Mouse (Mus musculus) kidney, embryonic 15.5 days (tissue): Measurements from ENCODE around the gene Derl3. TPM values are rescaled to one million over a fixed set of nuclear protein-coding genes. Genes with fewer than 3 reads are reported as not detected.
"Not testable (repeated sequence)": the region's sequence is repeated elsewhere in the genome, so short reads cannot be mapped to it uniquely, and the experiment has no call there.

ENCODE experiments used
- ATAC-seq: fragments of 200-750 bp; cut with Nextera tagmentation; replicated peaks from 2 replicates; pipeline ENCODE4 v1.8.0; 2017; ENCODE audit warnings: moderate TSS enrichment; ENCODE audit not compliant: low FRiP score
- H3K27ac ChIP-seq: fragments of 300-500 bp; sonication (generic); 2 replicates; pipeline ENCODE4 v1.5.1; 2015; ENCODE audit warnings: mild to moderate bottlenecking, inconsistent platforms
- H3K27me3 ChIP-seq: fragments of 300-500 bp; sonication (generic); 2 replicates; pipeline ENCODE4 v1.6.1; 2015; ENCODE audit warnings: inconsistent platforms
- H3K36me3 ChIP-seq: fragments of 300-500 bp; sonication (generic); 2 replicates; pipeline ENCODE4 v1.6.1; 2015; ENCODE audit warnings: inconsistent platforms
- H3K4me1 ChIP-seq: fragments of 300-500 bp; sonication (generic); 2 replicates; pipeline ENCODE4 v1.6.1; 2015; ENCODE audit warnings: inconsistent platforms
- H3K4me2 ChIP-seq: fragments of 300-500 bp; sonication (generic); 2 replicates; pipeline ENCODE4 v1.6.1; 2015; ENCODE audit warnings: moderate library complexity, mild to moderate bottlenecking, inconsistent platforms
- H3K4me3 ChIP-seq: fragments of 300-500 bp; sonication (generic); replicated peaks from 2 replicates; pipeline ENCODE4 v1.5.1; 2015; ENCODE audit warnings: mild to moderate bottlenecking, inconsistent platforms
- H3K9ac ChIP-seq: fragments of 300-500 bp; sonication (generic); 2 replicates; pipeline ENCODE4 v1.6.1; 2015; ENCODE audit warnings: mild to moderate bottlenecking, inconsistent platforms
- H3K9me3 ChIP-seq: fragments of 300-500 bp; sonication (generic); replicated peaks from 2 replicates; pipeline ENCODE4 v1.6.1; 2016; ENCODE audit warnings: inconsistent platforms
- WGBS: fragments of 180-500 bp; shearing (Covaris S2); methylation state at CpG from one replicate; pipeline ENCODE4 v1.1.7; 2015; ENCODE audit warnings: mixed read lengths; 5-methylcytosine and 5-hydroxymethylcytosine counted together
- polyA plus RNA-seq: library from polyadenylated mRNA; unstranded; fragments of >200 nt; fragmentation: Nextera tagmentation; extraction: Ambion mirVana; gene quantifications from 2 replicates; pipeline ENCODE4 v1.2.1, GENCODE M21; 2015

The Derl3 gene
- polyA plus RNA-seq, result 3.3 and 5.0 TPM in 2 replicates

GRCm38 (mm10) chr10:75893089-75893750 is at the start of gene Derl3:
Gene Derl3, plus strand, starts transcription at chr10:75893413.
- H3K36me3 ChIP-seq, result peaks cover 39% of the 10 kb centered on the region
- H3K4me3 ChIP-seq, result peak within 1 kb of the TSS; percentile 51
- H3K27ac ChIP-seq, result peak within 1 kb of the TSS; percentile 42
- H3K4me1 ChIP-seq, result peaks cover 31% of the 10 kb centered on the region
- WGBS, result 1% methylated on average over 50 of the region's 51 CpGs
- peak within 1 kb of the TSS; percentile 11; the same call in 1 of the 2 replicates for H3K9ac ChIP-seq
- peak; percentile 99 for ATAC-seq
- no peaks in the 10 kb centered on the region for H3K27me3 ChIP-seq
- H3K9me3 ChIP-seq, result no peaks in the 10 kb centered on the region
- peak within 1 kb of the TSS; percentile 94 for H3K4me2 ChIP-seq

DNA sequence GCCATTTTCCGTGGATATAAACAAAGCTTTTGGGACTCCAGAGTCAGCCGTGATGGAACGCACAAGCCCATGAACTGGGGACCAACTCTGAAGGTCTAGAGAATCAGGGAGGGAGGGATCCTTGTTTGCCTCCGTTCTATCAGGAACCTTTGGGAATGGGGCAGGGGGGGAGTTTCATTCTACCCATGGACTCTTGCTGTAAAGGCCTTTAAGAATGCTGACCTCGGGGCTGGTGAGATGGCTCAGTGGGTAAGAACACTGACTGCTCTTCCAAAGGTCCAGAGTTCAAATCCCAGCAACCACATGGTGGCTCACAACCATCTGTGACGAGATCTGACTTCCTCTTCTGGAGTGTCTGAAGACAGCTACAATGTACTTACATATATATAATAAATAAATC is 49.3 kb upstream of the Derl3 start:
- H3K27ac ChIP-seq, H3K36me3 ChIP-seq, ATAC-seq, H3K9ac ChIP-seq, H3K4me3 ChIP-seq, H3K27me3 ChIP-seq, H3K9me3 ChIP-seq, H3K4me1 ChIP-seq, H3K4me2 ChIP-seq: not testable (repeated sequence)
- 83% methylated on average over 6 of the region's 6 CpGs for WGBS

- Histone ChIP-seq H3K4me1 (no peaks in the 10 kb centered on the region), H3K9me3 (no peaks in the 10 kb centered on the region), H3K9ac (no peak overlapping the region), H3K4me2 (no peak overlapping the region), H3K27me3 (no peaks in the 10 kb centered on the region), H3K4me3 (no peak overlapping the region), H3K27ac (no peak overlapping the region), H3K36me3 (no peaks in the 10 kb centered on the region)
- ATAC-seq, result no peak
- 85% methylated on average over 1 of the region's 1 CpGs for WGBS
Observed at GRCm38 (mm10) chr10:75844800-75845199, 48.4 kb upstream of the Derl3 start.

DNA sequence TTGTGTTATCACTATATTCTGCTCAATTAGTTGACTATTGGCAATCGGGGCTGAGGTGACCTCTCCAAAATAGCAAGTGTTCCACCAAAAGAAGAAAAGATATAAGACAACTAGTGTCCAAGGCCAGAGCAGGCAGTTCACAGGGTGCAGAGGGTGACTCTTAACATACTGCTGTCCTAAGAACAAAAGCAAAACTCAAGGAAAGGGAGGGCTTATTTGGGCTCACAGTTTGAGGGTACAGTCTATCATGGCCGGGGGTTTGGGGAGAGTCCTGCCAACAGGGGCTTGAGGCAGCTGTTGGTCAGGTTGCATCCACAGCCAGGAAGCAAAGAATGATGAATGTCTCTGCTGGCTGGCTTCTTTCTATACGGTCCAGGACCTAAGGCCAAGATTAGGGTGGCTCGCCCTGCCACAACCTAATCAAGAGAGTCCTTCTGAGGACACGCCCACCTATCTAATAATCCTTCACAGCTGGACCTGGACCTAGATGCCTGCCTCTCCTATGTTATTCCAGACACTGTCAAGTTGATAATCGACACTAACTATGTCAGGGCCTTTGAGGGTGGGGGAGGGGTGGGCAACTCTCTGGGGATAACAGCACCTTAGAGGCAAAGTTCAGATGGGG is 47.8 kb upstream of the Derl3 start:
- no peak overlapping the region for H3K9ac ChIP-seq
- H3K4me1 ChIP-seq, result no peaks in the 10 kb centered on the region
- no peak overlapping the region for H3K27ac ChIP-seq
- WGBS, result 71% methylated on average over 6 of the region's 6 CpGs
- H3K36me3 ChIP-seq, result no peaks in the 10 kb centered on the region
- H3K4me3 ChIP-seq, result no peak overlapping the region
- no peak overlapping the region for H3K4me2 ChIP-seq
- H3K9me3 ChIP-seq, result no peaks in the 10 kb centered on the region
- peak; percentile 43; the same call in 1 of the 2 replicates for ATAC-seq
- no peaks in the 10 kb centered on the region for H3K27me3 ChIP-seq

DNA sequence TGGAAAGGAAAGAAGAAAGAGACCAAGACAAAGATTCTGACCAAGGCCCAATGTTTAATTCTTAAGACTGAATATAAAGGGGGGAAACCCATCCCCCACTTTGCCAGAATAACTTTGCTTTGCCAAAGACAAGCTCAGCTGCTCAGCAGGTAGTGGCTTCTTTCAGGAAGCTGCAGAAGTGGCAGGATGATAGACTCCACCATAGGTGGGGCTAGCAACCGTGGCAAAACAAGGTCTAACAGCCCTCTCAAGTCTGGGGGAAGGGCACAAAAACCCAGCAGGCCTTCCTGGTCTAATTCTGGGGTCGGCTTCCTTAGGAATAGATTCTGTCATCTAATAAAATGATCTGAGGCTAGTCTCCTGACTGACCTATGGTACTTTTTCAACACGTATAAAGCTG is 44.8 kb upstream of the Derl3 start:
- no peaks in the 10 kb centered on the region; the same call in 1 of the 2 replicates for H3K27me3 ChIP-seq
- no peaks in the 10 kb centered on the region for H3K36me3 ChIP-seq
- no peak overlapping the region for H3K9ac ChIP-seq
- H3K4me3 ChIP-seq, result no peak overlapping the region
- H3K27ac ChIP-seq, result no peak overlapping the region
- H3K4me2 ChIP-seq, result no peak overlapping the region
- no peaks in the 10 kb centered on the region for H3K9me3 ChIP-seq
- WGBS, result 27% methylated on average over 3 of the region's 3 CpGs
- H3K4me1 ChIP-seq, result 0 out of 2 replicates have a peak, but pooled peaks cover 3% of the 10 kb centered on the region
- no peak for ATAC-seq

GRCm38 (mm10) chr10:75851076-75851475 is 42.1 kb upstream of the Derl3 start:
- no peak overlapping the region for H3K4me2 ChIP-seq
- WGBS, result 12% methylated on average over 6 of the region's 6 CpGs
- no peaks in the 10 kb centered on the region; the same call in 1 of the 2 replicates for H3K27me3 ChIP-seq
- no peak overlapping the region for H3K9ac ChIP-seq
- H3K4me1 ChIP-seq, result 0 out of 2 replicates have a peak, but pooled peaks cover 3% of the 10 kb centered on the region
- no peak overlapping the region for H3K27ac ChIP-seq
- ATAC-seq, result no peak
- no peak overlapping the region for H3K4me3 ChIP-seq
- no peaks in the 10 kb centered on the region for H3K9me3 ChIP-seq
- no peaks in the 10 kb centered on the region for H3K36me3 ChIP-seq

DNA sequence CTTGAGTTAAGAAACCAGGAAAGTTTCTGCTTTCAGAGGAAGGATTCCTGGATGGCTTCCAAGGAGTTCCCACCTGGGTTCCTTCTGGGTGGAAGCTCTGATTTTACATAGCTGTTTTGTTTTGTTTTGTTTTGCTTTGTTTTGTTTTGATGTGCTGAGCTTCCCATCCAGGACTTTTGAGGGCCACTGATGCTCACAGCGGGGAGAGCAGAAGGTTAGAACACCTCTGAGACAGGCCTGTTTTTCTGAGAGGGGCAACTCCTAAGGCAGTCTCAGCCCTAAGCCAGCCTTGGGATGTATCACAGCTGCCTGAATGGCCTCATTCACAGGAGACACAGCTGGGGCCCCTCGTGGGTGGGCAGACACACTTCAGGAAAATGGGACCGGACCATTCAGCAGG is 41.5 kb upstream of the Derl3 start:
- Histone ChIP-seq H3K27ac (no peak overlapping the region), H3K4me3 (no peak overlapping the region), H3K4me1 (0 out of 2 replicates have a peak, but pooled peaks cover 3% of the 10 kb centered on the region), H3K4me2 (no peak overlapping the region), H3K9me3 (no peaks in the 10 kb centered on the region), H3K27me3 (no peaks in the 10 kb centered on the region; the same call in 1 of the 2 replicates), H3K9ac (no peak overlapping the region), H3K36me3 (peaks cover 6% of the 10 kb centered on the region)
- WGBS, result 41% methylated on average over 3 of the region's 3 CpGs
- no peak for ATAC-seq

DNA sequence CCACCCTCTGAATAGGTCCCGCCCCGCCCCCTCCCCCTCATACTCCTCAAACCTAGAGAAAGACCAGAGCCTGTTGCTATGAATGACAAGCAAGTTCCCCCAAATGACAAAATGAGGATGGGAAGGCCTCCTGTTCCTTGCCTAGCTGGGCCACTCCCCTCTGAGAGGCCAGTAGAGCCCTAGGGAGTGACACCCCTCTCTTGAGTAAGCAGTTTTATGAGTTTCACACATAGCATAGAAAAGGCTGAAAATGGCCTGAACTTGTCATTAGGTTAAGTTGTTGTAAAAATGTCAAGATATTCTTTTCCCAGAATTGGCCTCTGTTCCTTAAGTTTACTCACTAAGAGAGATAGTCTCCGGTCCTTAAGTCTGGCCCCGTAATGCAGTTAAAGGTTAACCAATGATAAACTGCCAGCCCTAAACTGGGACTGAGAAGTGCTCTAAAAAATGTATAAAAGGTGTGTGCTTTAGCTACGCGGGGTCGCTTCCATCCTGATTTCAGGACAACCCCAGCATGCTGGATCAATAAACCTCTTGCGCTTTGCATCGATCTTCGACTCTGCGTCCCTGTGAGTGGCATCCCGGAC is 40.6 kb upstream of the Derl3 start:
- H3K27me3 ChIP-seq, result no peaks in the 10 kb centered on the region; the same call in 1 of the 2 replicates
- no peaks in the 10 kb centered on the region for H3K9me3 ChIP-seq
- 92% methylated on average over 12 of the region's 12 CpGs for WGBS
- peaks cover 6% of the 10 kb centered on the region for H3K4me1 ChIP-seq
- no peak for ATAC-seq
- peaks cover 15% of the 10 kb centered on the region for H3K36me3 ChIP-seq
- H3K27ac ChIP-seq, result no peak overlapping the region
- H3K4me3 ChIP-seq, result no peak overlapping the region
- no peak overlapping the region for H3K4me2 ChIP-seq
- no peak overlapping the region for H3K9ac ChIP-seq

GRCm38 (mm10) chr10:75853452-75853851 is 39.8 kb upstream of the Derl3 start:
- Histone ChIP-seq H3K9ac (no peak overlapping the region), H3K27ac (no peak overlapping the region), H3K4me3 (no peak overlapping the region), H3K36me3 (peaks cover 23% of the 10 kb centered on the region), H3K4me1 (peaks cover 13% of the 10 kb centered on the region), H3K9me3 (no peaks in the 10 kb centered on the region), H3K4me2 (no peak overlapping the region), H3K27me3 (no peaks in the 10 kb centered on the region; the same call in 1 of the 2 replicates)
- ATAC-seq, result peak; percentile 27; the same call in 1 of the 2 replicates
- 31% methylated on average over 10 of the region's 10 CpGs for WGBS

DNA sequence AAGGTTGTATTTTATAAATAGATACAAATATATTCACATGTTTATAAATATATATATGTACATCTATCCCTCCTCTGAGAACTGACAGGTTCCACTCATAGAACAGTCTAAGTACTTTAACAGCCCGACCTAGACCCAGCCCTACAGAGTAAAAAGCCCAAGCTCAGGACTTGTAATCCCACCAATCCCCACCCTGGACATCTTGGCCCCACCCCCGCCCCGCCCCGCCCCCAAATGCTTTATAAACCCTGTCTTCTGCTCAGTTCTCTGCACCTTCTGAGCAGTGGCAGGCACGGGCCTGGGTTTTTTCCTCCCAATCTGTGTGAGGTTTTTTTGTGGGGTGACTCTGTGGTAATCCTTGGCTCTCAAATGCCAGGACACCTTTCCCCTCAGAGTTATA is 39.1 kb upstream of the Derl3 start:
- no peaks in the 10 kb centered on the region; the same call in 1 of the 2 replicates for H3K27me3 ChIP-seq
- H3K4me3 ChIP-seq, result no peak overlapping the region
- peaks cover 24% of the 10 kb centered on the region for H3K36me3 ChIP-seq
- peaks cover 20% of the 10 kb centered on the region for H3K4me1 ChIP-seq
- WGBS, result 49% methylated on average over 5 of the region's 5 CpGs
- no peaks in the 10 kb centered on the region for H3K9me3 ChIP-seq
- H3K9ac ChIP-seq, result no peak overlapping the region
- no peak overlapping the region for H3K4me2 ChIP-seq
- no peak overlapping the region for H3K27ac ChIP-seq
- no peak for ATAC-seq

DNA sequence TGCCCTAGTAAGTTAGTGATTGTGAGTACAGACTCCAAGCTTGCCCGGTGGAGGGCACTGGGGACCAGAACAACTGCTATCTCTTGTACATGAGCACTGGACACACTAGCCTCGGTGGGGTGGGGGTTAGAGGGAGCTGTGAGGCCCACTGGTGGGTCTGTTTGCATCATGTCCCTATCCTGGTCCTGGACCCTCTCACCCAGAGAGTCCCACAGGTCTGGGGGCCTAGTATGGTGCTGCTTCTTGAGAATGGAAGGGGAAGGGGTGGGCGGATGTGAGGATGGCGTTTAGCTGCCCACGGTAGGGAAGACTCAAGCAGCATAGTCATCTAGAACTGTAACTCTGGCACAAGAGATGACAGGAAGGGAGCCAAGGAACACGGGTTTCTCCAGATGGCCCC is 38.4 kb upstream of the Derl3 start:
- peaks cover 21% of the 10 kb centered on the region for H3K4me1 ChIP-seq
- no peak for ATAC-seq
- H3K9ac ChIP-seq, result no peak overlapping the region
- H3K27ac ChIP-seq, result no peak overlapping the region
- no peaks in the 10 kb centered on the region for H3K9me3 ChIP-seq
- H3K36me3 ChIP-seq, result peaks cover 24% of the 10 kb centered on the region
- H3K27me3 ChIP-seq, result no peaks in the 10 kb centered on the region; the same call in 1 of the 2 replicates
- WGBS, result 85% methylated on average over 6 of the region's 6 CpGs
- H3K4me3 ChIP-seq, result no peak overlapping the region
- H3K4me2 ChIP-seq, result no peak overlapping the region

DNA sequence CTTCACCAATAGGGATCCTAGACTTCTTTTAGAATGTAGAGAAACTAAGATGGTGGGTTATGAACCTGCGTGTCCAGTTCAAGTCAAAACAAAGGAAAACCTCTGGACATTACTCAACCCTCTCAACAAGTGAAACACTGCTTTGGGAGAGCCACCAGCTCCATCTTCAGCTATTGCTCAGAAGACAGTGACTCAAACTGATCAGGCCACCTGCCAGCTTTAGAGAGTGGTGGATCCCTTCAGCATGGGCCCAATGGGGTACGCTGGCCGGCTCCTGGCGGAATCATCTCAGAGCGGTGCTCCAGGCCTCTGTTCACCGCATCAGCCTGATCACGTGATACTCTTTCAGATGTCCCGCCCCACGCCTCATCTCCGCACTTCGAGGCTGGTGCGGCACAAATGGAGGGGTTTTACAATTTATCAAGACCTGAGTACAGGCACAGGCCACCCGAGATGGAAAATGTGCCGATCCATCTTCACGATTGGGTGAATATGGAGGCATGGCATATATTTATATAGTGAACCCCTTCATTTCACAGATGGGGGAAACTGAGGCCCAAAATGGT is 37.7 kb upstream of the Derl3 start:
- Histone ChIP-seq H3K36me3 (peaks cover 24% of the 10 kb centered on the region), H3K9me3 (no peaks in the 10 kb centered on the region), H3K27ac (no peak overlapping the region), H3K4me2 (no peak overlapping the region), H3K27me3 (no peaks in the 10 kb centered on the region; the same call in 1 of the 2 replicates), H3K9ac (no peak overlapping the region), H3K4me1 (peaks cover 23% of the 10 kb centered on the region), H3K4me3 (no peak overlapping the region)
- WGBS, result 95% methylated on average over 15 of the region's 15 CpGs
- no peak for ATAC-seq
